Mouse (Mus musculus): ENCODE measurements around the gene Zfp108.
A peak's percentile ranks its signal among the peaks of the same experiment; 100 is the strongest.
"Not testable (repeated sequence)": the region's sequence is repeated elsewhere in the genome, so short reads cannot be mapped to it uniquely, and the experiment has no call there.

Zfp108 gene

DNA sequence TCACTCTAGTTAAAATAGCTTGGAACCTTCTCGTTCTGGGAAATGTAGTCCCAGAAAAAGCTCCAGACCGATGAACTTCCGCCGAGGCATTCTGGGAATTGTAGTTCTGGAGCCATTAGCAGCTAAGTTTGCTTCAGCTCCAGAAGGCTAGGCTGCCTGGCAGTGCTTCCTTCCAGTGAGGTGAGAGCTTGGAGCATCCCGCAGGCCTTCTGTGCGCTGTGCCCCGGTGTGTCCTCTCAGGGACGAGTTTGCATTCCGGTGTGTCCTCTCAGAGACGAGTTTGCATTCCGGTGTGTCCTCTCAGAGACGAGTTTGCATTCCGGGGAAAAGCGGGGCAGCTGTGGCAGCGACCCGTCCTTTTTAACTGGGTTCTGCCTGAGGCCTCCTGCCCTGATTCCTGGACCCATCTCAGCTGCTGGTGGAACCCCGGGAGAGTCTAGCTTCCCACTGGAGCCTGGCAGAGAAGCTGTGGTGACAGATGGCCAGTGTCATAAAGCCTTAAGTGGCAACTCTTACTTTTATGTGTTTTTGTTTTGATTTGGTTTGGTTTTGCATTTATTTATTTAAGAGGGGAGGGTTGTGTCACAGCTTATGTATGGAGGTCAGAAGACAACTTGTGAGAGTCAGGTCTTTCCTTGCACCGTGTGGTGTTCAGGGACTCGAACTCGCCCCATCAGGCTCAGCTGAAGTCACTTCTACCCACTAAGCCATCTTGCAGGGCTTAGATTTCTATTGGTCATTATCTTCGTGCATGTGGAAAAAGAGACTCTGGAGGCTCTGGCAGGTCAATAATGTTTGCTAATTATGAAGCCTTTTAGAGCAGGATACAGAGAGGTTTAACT is at the start of gene Zfp108:
Gene Zfp108 (plus strand): TSS at position 162 of the 842 bp plus-strand sequence.
- DNase-seq: peak; percentile 67

DNA sequence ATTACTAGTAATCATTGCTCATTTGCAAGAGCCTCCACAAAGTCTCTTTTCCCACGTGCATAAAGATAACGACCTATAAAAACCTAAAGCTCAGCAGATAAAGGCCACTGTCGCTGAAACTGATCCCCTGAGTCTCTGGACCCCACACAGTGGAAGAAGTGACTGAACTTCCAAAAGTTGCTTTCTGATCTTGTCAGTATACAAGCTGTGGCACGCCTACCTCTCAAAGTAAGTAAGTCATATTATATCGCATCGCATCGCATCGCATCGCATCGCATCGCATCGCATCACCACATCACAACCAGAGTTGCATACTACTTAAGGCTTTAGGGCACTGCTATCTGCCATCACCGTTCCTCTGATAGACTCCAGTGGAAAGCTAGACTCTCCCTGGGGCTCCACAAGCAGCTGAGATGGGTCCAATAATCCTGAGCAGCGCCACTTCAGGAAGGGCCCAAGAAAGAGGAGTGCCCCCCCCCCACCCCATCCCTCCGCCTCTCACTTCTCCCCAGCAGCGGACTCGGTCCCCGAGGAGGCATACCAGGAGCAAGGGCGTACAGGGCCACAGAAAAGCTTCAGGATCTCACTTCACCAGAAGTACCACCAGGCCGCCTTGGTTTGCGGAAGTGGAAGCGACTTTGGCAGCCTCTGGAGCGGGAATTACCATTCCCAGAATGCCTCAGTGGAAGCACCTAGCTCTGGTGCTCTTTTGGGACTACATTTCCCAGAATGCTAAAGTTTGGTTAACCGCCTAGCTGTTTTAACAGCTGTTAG is 46.9 kb upstream of the Zfp108 start:
- peak; percentile 68 for DNase-seq

DNA sequence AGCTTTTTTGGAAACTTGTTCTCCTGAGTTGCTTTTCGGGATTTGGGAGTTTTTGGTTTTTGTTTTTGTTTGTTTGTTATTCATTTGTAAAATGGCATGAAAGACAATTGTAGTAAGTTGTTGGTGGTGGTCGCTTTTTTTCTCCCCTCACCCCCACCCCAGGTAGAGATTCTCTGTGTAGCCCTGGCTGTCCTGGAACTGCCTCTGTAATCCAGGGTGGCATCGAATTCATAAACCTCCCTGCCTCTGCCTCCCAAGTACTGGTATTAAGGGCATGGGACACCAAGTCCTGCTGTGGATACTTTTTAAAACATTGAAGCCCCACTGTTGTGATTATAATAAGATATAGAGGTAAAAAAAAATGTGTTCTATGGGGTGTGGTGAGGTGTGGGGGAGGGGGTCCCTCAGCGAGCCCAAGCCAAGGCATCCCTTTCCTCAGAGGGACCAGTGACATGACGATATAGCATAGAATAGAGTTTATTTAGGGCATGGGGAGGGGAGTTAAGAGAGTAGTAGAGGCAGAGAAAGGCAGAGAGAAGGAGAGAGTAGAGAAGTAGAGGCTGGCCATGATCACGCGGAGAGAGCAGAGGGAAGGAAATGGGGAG is 46.2 kb upstream of the Zfp108 start:
- DNase-seq: no peak

DNA sequence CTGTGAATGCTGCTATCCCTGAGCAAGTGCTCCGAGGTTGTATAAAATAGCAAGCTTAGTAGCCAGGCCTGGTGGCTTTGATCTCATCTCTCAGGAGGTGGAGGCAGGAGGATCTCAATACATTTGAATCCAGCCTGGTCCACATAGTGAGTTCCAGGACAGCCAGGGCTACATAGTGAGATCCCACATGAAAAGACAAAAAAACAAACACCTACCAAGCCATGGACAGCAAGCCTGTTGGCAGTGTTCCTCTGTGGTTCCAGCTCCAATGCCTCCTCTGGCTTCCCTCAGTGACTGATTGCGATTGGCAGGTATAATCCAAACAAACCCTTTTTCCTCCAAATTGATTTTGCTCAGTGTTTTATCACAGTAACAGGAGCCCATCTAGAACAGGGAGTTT is 44.3 kb upstream of the Zfp108 start:
- DNase-seq: no peak

DNA sequence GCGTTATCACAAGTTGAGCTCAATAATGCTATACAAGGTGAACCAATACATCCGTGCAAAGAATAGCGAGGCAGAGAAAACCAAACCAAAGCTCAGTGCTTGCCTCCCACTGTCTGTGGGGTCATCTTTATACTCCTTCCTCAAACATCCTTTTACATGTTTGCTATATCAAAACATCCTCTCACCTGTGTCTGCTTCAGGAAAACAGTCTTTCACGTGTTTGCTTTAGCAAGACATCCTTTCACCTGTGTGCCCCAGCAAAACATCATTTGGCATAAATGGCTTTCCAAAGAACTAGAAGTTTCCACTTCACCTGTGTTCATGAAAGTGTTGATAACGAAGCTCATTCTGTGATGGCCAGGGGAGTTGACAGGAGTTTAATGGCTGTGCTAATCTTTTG is 43.3 kb upstream of the Zfp108 start, which contains the start of gene Zfp111:
Gene Zfp111 (minus strand): TSS at position 101 of the 400 bp plus-strand sequence.
- no peak for DNase-seq

DNA sequence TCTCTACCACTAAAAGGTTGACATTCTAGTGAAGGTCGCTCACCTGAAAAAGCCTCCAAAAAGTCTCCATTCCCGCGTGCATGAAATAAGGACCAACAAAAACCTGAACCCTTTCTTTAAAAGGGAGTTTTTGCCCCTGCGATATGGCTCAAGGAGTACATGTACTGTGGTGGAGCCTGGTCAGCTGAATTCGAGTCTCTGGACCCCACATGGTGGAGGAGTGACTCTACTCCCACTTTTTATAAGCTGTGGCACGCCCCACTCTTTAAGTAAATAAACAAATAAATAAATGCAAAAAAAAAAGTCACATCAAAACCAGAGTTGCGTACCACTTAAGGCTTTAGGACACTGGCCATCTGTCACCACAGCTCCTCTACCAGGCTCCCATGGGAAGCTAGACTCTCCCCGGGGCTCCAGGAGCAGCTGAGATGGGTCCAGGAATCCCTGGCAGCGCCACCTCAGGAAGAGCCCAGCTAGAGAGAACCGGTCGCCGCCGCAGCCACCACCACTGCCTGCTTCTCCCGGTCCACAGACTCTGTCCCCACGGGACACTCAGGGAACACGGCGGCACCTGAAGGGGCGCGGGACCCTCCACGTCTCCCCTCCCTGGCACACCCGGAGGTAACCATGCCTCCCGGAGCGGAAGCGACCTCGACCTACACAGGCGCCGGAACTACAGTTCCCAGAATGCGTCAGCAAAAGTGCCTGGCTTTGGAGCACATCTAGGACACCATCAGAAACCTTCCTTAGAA is 17.4 kb upstream of the Zfp108 start, which contains the start of gene Zfp109:
Gene Zfp109 (minus strand): TSS at position 521 of the 752 bp plus-strand sequence.
- peak; percentile 67 for DNase-seq

DNA sequence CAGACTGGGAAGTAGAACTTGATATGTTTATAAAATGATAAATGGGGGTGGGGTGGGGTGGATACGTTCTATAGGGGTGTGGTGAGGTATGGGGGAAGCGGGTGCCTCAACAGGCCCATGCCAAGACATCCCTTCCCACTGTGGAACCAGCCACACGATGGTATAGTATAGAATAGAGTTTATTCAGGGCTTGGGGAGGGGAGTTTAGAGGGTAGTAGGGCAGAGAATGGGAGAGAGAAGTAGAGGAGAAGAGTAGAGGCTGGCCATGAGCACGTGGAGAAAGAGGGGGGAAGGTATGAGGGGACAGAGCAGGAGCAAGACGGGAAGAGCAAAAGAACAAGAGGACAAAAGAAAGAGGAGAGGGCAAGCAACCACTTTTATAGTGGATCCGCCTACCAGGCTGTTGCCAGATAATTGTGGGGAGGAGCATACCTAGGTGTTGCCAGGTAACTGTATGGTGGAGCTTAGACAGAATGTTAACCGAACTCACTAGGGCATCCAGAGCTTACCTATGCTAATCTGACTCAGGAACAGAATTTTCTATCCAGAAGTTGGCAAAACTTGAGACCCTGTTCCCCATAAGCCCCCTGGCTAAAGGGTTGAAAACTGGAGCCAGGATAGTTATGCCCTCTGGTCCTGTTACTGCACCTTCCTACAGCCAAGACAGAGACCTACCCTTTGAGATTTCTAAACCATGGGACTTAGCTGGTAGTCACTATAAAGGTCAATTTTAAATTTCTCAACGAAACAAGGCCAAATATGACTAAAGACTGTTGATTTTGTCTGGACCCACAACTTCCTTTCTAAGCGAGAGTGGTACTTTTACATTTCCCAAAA is 597 bp upstream of the Zfp108 start:
- no peak for DNase-seq

DNA sequence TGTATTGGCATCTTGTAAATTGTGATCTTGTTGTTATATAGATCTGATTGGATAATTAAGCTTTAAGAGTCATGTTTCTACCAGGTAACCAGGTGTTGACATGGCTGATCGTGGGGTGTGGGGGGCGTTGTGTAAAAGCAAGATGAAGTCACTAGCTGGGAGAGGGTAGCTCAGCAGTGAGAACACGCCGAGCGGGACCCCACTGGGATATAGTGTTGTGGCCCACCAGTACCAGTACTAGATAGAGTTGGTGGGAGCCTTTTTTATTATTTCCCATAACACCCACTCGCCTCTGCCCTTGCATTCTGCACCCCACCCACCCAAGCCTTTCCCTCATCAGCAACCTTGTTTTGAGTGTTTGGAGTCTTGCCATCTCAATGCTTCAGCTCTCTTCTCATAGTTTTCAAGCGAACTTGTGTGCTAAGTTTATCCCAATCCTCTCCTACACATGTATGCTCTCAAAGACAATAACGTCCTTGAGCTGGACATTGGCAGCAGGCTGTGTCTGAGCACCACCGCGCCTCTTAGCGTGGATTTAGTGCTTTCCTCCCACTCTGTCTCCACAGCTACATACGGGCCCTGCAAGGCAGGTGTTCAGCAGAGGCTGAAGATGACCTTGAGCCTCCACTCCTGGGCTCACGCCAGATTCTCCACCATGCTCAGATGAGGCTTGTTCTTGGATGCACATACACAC is 4.9 kb downstream of the Zfp108 start:
- DNase-seq: no peak

DNA sequence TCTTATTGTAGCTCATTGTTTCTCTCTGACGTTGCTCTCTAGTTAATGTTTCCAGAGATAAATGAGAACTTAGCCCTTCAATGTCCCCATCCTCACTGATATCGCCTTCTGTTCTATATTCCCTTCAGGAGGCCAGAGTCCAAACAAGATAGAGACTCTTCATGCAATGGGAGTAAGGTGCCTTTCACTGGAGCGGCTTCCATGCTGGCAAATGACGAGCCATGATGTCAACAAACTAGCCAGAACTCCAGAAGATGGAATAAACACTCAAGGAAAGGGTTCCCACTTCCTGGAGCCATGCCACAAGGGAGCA is 5.4 kb downstream of the Zfp108 start:
- no peak for DNase-seq

DNA sequence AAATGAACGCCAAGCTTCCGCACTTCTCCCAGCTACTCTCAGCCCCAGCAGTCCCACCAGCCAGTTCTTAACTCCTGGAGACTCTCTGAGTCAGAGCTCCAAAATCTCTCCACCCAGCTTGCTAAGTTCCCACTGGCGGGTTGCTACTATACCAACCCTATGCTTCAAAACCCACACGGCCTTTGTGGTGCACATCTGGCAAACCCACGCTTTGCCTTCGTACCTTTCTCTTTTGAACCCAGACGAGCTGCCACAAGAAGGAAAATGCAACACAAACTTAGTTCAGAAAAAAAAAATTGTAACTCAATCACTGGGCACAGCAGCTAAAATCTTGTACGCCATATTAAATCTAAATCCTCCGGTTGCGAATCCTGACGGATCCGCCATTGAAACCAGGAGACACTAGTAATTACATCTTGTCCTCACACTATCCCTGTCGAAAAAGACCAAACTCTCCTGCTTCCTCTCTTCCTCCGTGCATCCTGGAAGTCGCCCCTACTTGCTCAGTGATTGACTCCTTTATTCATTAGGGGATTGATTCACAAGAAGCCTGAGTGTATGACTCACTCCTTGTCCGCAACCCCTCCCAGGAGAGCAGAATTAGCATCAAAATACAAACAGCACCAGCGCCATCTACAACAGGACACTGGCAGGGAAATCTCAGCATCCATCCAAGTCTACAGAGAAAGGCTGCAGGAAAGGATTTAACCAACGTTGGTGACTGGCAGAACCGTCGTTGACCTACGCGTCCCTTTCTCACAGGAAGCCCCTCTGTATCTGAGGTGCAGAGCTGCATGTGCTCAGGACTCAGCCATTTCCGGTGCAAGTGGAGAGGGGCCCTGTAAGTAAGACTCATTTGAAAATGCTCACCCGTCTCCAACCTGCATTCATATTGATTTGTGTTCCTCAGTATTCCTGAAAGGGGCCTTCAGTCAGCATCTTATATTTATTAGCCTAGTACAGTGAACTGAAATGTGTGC is 13.9 kb downstream of the Zfp108 start:
- no peak for DNase-seq

DNA sequence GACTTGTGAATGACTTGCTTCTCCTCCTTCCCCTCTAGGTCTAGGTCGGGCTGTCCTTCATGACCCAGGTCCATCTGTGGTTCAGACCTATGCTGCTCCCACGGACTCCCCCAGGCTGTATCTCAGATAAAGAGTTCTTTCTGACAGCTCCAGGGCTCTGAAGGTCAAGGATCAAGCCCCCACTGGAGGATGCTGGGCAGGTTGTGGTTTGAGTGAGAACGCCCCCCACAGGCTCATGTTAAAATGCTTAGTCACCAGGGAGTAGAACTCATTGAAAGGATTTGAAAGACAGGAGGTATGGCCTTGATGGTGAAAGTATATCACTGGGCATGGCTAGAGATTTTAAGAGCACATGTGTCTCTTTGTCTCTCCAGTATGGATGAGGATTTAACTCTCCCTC is 14.7 kb downstream of the Zfp108 start:
- DNase-seq: no peak

DNA sequence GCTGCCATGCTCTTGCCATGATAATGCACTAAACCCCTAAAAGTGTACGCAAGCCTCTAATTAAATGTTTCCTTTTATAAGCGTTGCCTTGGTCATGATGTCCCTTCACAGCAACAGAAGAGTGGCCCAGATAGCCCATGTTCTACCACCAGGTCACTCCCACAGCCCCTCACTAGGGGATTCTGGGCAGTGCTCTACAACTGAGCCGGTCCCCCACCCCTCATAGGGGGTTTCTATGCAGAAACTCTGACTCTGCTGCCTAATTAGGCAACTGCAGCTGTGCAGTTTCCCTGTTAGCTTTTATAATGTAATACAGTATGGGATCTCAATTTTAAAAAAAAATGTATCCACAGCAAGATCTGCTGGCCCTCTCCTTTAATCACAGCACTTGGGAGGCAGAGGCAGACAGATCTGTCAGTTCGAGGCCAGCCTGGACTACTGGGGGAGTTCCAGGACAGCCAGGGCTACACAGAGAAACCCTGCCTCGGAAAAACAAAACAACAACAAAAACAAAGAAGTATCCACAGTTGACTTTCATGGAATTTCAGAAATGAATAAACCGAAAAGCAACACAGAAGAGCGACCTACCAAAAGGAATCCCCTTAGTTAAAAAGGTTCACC is 15.2 kb downstream of the Zfp108 start:
- DNase-seq: no peak

DNA sequence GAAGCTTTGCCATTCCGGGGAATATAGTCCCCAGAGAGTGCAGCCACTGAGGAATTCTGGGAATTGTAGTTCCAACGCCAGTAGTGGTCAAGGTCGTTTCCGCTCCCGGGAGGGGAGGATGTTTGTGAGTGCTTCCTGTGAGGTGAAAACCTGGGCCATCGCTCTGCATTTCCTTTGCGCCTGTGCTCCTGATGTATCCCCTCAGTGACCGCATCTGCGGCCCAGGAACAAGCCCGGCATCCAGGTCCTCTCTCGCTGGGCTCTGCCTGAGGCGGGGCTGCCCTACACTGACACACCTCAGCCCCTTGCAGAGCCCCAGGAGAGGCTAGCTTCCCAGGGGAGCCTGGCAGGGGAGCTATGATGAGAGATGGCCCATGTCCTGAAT is 15.7 kb downstream of the Zfp108 start, which contains the start of gene Zfp93:
Gene Zfp93 (plus strand): TSS at position 133 of the 385 bp plus-strand sequence.
- peak; percentile 65 for DNase-seq

DNA sequence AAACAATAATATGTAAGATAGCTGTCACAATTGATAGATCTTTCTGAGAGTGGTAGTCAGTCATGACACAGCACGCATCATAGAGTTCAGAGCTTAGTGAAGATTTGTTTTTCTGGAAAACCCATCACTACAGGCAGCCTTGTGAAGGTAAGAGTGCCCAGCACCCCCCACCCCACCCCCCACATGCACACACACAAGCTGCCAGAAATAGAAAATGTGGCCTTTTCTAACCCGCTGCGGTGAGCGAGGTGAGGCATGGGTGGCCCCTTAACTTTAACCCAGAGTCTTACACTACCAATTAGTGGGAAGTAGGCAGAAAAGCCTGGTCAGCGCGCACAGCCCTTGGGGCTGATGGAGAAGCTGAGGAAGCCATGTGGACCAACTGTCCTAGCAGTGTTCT is 16.6 kb downstream of the Zfp108 start:
- no peak for DNase-seq

DNA sequence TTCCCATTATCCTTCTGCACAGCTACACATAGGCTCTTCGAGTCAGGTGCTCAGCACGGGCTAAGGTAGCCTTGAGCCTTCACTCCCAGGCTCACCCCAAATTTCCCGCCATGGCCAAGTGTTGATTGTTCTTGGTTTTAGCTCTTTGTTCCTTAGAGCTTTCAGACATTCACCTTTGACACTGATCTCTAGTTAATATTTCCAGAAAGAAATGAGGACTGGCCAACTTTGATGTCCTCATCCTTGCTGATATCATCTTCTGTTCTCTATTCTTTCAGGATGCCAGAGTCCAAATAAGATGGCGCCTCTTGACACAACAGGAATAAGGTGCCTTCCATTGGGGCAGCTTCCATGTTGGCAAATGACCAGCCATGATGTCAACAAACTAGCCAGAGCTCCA is 19.9 kb downstream of the Zfp108 start:
- no peak for DNase-seq

DNA sequence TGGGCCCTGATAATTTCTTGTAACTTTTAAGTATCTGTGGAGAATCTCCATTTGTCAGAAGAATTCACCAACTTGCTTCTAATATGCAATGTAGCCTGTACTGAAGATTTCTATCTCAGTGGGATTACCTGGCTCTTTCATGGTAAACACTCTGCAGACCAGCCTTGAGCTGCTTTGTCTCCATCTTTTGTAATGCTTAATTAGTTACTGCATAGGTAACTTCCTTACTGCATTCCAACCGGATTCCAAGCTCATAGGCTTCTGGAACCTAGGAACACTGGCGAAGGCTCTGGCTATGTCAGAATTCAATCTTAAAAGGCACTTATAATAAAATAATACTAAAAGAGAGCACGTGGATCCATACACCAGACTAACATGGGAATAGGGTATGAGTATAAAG is 24.2 kb downstream of the Zfp108 start:
- not testable (repeated sequence) for DNase-seq

DNA sequence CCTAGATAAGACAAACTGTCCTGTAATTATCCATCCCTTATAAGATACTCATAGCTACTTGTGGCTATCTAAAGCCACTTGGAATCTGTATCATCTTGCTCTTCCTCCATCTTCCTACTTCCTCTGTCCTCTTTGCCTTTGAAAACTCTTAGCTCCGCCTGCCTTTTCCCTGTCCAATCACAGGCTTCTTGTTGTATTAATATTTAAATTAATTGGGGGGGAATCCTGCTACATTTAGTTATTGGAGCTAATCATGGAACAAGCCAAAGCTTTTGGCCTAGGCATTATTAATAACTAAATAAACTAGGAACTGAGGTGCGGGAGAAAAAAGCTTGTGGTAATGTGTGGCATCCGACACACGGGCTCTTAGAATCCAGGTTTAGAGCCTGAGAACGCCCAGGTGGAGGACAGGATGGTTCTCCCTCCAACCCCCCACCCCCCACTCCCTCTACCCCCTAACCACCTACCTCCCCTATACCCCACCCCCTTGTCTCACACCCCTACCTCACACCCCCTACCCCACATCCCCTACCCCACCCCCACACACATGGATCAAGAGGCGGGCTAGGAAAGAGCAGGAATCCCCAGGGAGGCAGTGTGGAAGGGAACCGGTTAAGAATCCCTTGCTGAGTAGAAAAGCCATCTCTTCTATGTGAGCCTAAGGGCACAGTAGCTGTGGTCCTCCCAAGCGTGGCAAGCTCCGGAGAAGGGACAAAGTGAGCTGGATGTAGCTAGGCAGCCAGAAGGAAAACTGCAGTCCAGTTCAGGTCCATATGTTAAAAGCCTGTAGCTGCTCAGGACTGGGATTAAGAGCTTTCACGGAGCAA is 25.6 kb downstream of the Zfp108 start:
- DNase-seq: no peak

DNA sequence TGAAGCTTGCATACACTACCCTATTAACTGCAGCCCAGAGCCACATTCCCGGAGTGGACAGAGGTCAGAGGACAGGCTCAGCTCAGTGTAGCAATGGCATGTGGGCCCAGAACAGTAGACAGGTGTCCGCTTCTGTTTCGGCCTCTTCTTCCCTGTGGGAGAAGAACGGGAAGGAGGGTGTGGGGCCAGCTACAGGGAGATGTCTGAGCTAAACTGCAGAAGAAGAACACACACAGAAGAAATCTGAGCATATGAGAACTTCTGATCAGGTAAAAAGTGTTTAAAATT is 26.2 kb downstream of the Zfp108 start:
- no peak for DNase-seq

DNA sequence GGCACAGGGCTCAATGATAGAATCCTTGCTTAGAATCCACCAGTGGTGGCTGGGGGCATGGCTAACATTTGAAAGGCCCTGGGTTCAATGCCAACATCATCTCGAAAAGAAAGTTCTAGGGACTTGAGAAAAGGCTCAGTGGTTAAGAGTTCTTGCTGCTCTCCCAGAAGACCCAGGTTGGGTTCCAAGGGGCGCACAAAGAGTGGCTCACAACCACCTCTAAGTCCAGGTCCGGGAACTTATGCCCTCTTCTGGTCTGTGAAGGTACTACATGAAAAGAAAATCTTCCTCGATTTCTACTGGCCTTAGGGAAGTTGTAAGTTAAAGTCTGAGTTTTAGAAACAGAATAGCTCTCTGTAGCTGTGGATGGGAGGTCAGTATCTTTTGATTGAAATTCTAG is 31.5 kb downstream of the Zfp108 start:
- no peak for DNase-seq
